ENCODE assay signal across 1 mouse cellular context in the genomic region with DNA sequence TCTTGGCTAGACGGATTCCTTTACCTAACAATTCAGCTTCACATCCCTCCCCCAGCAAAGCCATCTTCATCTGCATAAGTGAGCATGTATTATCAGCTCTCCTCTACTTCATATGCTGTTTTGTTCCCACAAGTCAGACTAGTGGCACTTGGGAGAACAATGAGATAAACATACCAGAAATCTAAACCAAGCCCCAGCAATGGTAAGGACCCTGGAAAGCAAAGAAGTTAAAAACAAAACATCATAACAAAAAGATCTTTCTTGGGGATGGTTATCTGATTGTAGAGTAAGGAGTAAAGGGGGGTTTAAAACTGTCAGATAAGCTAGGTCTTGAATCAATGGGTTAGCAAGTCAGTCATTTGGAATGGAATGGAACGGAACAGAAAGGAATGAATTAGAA.
A peak's percentile ranks its signal among the peaks of the same experiment; 100 is the strongest.
TF ChIP-seq lines count a peak whose summit lies in the region.

No protein-coding gene starts in this region.

TF ChIP-seq in MEL, 35 proteins besides CTCF, POLR2A, EP300 and RAD21:
- TF ChIP-seq GATA1 (IDR thresholded peaks at IDR 0.05; ENCODE audit: low read depth, low read length) (peak; percentile 39; the same call in 1 of the 2 replicates), SIN3A (IDR thresholded peaks at IDR 0.05; ENCODE audit: low read length) (peak; percentile 55; the same call in 1 of the 2 replicates), CHD2 (IDR thresholded peaks at IDR 0.05; ENCODE audit: low read length) (no peak)
